Mouse (Mus musculus): ENCODE measurements around the gene Cic.

Cic gene

GRCm38 (mm10) chr7:25267301-25267750 is at the start of gene Cic:
Gene Cic, plus strand, starts transcription at chr7:25267704.
- peak; percentile 100 for DNase-seq (ENCODE audit: low spot score)

GRCm38 (mm10) chr7:25218705-25219415 is 48.6 kb upstream of the Cic start:
- peak; percentile 86 for DNase-seq (ENCODE audit: low spot score)

GRCm38 (mm10) chr7:25219416-25219750 is 48.1 kb upstream of the Cic start:
- DNase-seq (ENCODE audit: low spot score) = no peak

GRCm38 (mm10) chr7:25219756-25220456 is 47.6 kb upstream of the Cic start:
- peak; percentile 96 for DNase-seq (ENCODE audit: low spot score)

- DNase-seq (ENCODE audit: low spot score) = no peak
Observed at GRCm38 (mm10) chr7:25220457-25221101, 46.9 kb upstream of the Cic start, which contains the start of gene Dedd2. Gene Dedd2, minus strand, starts transcription at chr7:25220615.

- peak; percentile 99 for DNase-seq (ENCODE audit: low spot score)
Observed at GRCm38 (mm10) chr7:25221102-25221883, 46.2 kb upstream of the Cic start, which contains the start of gene Zfp526. Gene Zfp526, plus strand, starts transcription at chr7:25221425.

- DNase-seq (ENCODE audit: low spot score) = no peak
Observed at GRCm38 (mm10) chr7:25222275-25222967, 45.1 kb upstream of the Cic start.

GRCm38 (mm10) chr7:25227523-25228300 is 39.8 kb upstream of the Cic start:
- no peak for DNase-seq (ENCODE audit: low spot score)

- DNase-seq (ENCODE audit: low spot score) = no peak
Observed at GRCm38 (mm10) chr7:25230690-25231285, 36.7 kb upstream of the Cic start.

GRCm38 (mm10) chr7:25232101-25232648 is 35.3 kb upstream of the Cic start:
- no peak for DNase-seq (ENCODE audit: low spot score)

GRCm38 (mm10) chr7:25233061-25233460 is 34.4 kb upstream of the Cic start:
- no peak for DNase-seq (ENCODE audit: low spot score)

- no peak for DNase-seq (ENCODE audit: low spot score)
Observed at GRCm38 (mm10) chr7:25235526-25235925, 32.0 kb upstream of the Cic start.

- peak; percentile 98 for DNase-seq (ENCODE audit: low spot score)
Observed at GRCm38 (mm10) chr7:25237249-25238014, 30.1 kb upstream of the Cic start, which contains the start of gene Gsk3a. Gene Gsk3a, minus strand, starts transcription at chr7:25237851.

- peak; percentile 95 for DNase-seq (ENCODE audit: low spot score)
Observed at GRCm38 (mm10) chr7:25238015-25238706, 29.3 kb upstream of the Cic start.

GRCm38 (mm10) chr7:25238829-25239623 is 28.5 kb upstream of the Cic start:
- DNase-seq (ENCODE audit: low spot score) = peak; percentile 91

GRCm38 (mm10) chr7:25240631-25241030 is 26.9 kb upstream of the Cic start:
- no peak for DNase-seq (ENCODE audit: low spot score)

GRCm38 (mm10) chr7:25241062-25241461 is 26.4 kb upstream of the Cic start:
- DNase-seq (ENCODE audit: low spot score) = peak; percentile 73

GRCm38 (mm10) chr7:25243361-25243760 is 24.1 kb upstream of the Cic start:
- no peak for DNase-seq (ENCODE audit: low spot score)

Data from retina, embryonic 14.5 days (tissue).